Mouse (Mus musculus): ENCODE measurements around the gene Ggcx. TPM values are rescaled to one million over a fixed set of nuclear protein-coding genes. Genes with fewer than 3 reads are reported as not detected.

Ggcx gene
- polyA plus RNA-seq (2015; fragmentation: Nextera tagmentation; extraction: Ambion mirVana): 16.9 and 19.0 TPM in 2 replicates

DNA sequence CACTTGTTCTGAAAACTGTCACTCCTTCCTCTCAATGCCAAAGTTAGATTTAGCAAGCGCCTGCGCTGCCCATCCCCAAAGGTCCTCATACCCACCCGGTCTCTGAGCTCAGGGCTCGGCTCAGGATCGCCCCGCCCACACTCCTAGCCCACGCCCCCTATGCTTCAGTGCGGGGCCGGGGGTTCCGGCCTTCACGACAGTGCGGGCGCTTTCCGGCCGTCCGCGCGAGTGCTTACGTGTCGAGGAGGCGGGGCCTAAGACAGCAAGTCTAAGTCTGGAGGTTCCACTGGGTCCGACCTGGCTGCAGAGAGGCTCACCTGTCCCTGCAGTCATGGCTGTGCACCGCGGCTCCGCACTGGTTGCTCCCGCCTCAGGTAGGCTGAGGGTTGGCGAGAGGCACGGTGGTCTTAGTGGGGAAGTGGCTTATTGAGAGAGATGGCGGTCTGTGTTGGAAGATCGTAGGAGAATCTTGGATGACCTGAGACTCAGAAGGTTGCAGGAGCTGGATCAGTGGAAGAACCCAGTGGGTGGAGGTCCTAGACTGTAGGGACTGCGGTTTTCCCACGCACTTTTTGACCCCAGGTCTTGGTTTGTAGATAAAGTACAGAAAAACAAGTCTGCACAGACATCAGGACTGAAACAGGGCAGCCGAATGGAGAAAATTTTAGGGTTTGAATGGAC lies at the start of gene Ggcx:
Ggcx (plus strand) TSS at position 233 of the 681 bp plus-strand sequence.
- Histone ChIP-seq H3K9ac (peak within 1 kb of the TSS; percentile 66), H3K27me3 (replicated peaks) (no peaks in the 10 kb centered on the region), H3K27ac (peak within 1 kb of the TSS; percentile 66), H3K4me1 (peaks cover 29% of the 10 kb centered on the region), H3K36me3 (replicated peaks) (peaks cover 7% of the 10 kb centered on the region), H3K4me3 (peak within 1 kb of the TSS; percentile 56), H3K4me2 (peak within 1 kb of the TSS; percentile 77), H3K9me3 (no peaks in the 10 kb centered on the region)
- ATAC-seq (replicated peaks): peak; percentile 97
- 1% methylated on average over 33 of the region's 33 CpGs for WGBS

- no peak overlapping the region for H3K4me3 ChIP-seq
- H3K4me1 ChIP-seq: peaks cover 18% of the 10 kb centered on the region
- no peaks in the 10 kb centered on the region for H3K36me3 ChIP-seq (replicated peaks)
- H3K4me2 ChIP-seq: no peak overlapping the region
- H3K9ac ChIP-seq: no peak overlapping the region
- no peak overlapping the region for H3K27ac ChIP-seq
- WGBS: 72% methylated on average over 6 of the region's 6 CpGs
- H3K9me3 ChIP-seq: no peaks in the 10 kb centered on the region
- H3K27me3 ChIP-seq (replicated peaks): no peaks in the 10 kb centered on the region
- no peak for ATAC-seq (replicated peaks)
Observed at GRCm38 (mm10) chr6:72364985-72365384, 49.1 kb upstream of the Ggcx start.

DNA sequence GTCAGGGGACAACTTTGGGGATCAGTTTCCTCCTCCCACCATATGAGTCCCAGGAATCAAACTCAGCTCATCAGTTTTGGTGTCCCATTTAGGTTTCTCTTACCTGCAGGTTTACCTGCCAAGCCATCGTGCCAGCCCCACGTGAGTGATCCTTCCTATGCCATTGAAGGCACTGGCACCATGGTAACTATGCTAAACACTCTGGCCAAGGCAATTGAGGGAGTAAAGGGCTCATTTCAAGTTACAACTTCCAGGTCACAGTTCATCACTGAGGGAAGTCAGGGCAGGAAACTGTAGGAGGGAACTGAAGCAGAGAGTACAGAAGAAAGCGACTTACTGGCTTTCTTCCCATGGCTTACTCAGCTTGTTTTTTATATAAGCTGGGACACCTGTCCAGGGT lies 47.8 kb upstream of the Ggcx start:
- Histone ChIP-seq H3K36me3 (replicated peaks) (no peaks in the 10 kb centered on the region), H3K9me3 (no peaks in the 10 kb centered on the region), H3K27me3 (replicated peaks) (no peaks in the 10 kb centered on the region), H3K4me3 (no peak overlapping the region), H3K4me2 (no peak overlapping the region), H3K9ac (no peak overlapping the region), H3K27ac (no peak overlapping the region), H3K4me1 (peaks cover 9% of the 10 kb centered on the region)
- WGBS: 67% methylated on average over 3 of the region's 3 CpGs
- no peak for ATAC-seq (replicated peaks)

GRCm38 (mm10) chr6:72366844-72367443 lies 47.2 kb upstream of the Ggcx start, which contains the start of gene Rnf181:
TSS of gene Rnf181 (minus strand) at chr6:72366956.
- Histone ChIP-seq H3K36me3 (replicated peaks) (no peaks in the 10 kb centered on the region), H3K9ac (no peak within 1 kb of the TSS), H3K4me2 (no peak within 1 kb of the TSS), H3K4me3 (no peak within 1 kb of the TSS), H3K27me3 (replicated peaks) (no peaks in the 10 kb centered on the region), H3K9me3 (no peaks in the 10 kb centered on the region), H3K27ac (no peak within 1 kb of the TSS), H3K4me1 (peaks cover 4% of the 10 kb centered on the region)
- ATAC-seq (replicated peaks): no peak
- WGBS: 73% methylated on average over 4 of the region's 4 CpGs

GRCm38 (mm10) chr6:72367460-72367974 lies 46.6 kb upstream of the Ggcx start:
- ATAC-seq (replicated peaks): no peak
- Histone ChIP-seq H3K36me3 (replicated peaks) (no peaks in the 10 kb centered on the region), H3K4me1 (peaks cover 4% of the 10 kb centered on the region), H3K27ac (no peak overlapping the region), H3K9me3 (no peaks in the 10 kb centered on the region), H3K27me3 (replicated peaks) (no peaks in the 10 kb centered on the region), H3K4me3 (no peak overlapping the region), H3K9ac (no peak overlapping the region), H3K4me2 (no peak overlapping the region)
- WGBS: 72% methylated on average over 4 of the region's 4 CpGs

DNA sequence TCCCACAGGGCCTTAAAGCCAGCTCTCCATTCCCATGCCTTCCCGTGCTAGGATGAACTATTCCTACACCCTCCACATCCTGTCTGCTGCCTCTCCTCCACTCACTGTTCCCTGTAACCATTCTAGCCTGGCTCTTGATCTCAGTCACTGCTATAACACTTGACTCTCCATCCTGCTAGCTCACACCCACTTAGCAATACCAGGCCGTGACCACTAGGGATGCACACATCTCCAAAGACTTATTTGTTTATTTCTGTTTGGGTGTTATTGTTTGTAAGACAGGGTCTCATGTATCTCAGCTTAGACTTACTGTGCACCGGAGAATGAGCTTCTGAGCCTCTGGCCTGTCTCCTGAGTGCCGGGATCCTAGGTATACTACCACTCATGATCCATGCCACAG lies 44.6 kb upstream of the Ggcx start:
- no peaks in the 10 kb centered on the region for H3K36me3 ChIP-seq (replicated peaks)
- no peak for ATAC-seq (replicated peaks)
- 82% methylated on average over 4 of the region's 4 CpGs for WGBS
- no peak overlapping the region for H3K4me3 ChIP-seq
- H3K4me2 ChIP-seq: no peak overlapping the region
- no peak overlapping the region for H3K27ac ChIP-seq
- H3K9ac ChIP-seq: no peak overlapping the region
- H3K4me1 ChIP-seq: no peaks in the 10 kb centered on the region
- H3K27me3 ChIP-seq (replicated peaks): no peaks in the 10 kb centered on the region
- no peaks in the 10 kb centered on the region for H3K9me3 ChIP-seq

DNA sequence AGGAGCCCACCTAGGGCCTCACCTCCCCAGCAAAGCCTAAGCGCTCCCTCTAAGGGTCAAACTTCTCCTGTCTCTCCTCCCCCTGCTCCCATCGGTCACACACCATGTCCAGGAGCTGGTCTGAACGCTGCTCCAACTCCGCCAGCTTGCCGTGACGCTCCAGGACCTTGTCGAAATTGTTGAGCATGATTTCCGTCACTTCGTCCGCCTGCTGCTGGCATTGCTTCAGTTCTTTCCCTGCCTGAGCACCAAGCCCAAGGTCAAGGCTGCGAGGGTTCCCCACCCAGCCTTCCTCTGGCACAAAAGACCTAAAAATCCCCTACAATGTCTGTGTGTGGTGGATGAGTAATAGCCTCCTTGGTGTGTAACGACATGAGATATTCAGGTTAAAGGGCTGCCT lies 44.0 kb upstream of the Ggcx start:
- Histone ChIP-seq H3K4me3 (no peak overlapping the region), H3K27me3 (replicated peaks) (no peaks in the 10 kb centered on the region), H3K9ac (no peak overlapping the region), H3K9me3 (no peaks in the 10 kb centered on the region), H3K27ac (no peak overlapping the region), H3K4me1 (no peaks in the 10 kb centered on the region), H3K4me2 (no peak overlapping the region), H3K36me3 (replicated peaks) (no peaks in the 10 kb centered on the region)
- ATAC-seq (replicated peaks): no peak
- 84% methylated on average over 12 of the region's 12 CpGs for WGBS

DNA sequence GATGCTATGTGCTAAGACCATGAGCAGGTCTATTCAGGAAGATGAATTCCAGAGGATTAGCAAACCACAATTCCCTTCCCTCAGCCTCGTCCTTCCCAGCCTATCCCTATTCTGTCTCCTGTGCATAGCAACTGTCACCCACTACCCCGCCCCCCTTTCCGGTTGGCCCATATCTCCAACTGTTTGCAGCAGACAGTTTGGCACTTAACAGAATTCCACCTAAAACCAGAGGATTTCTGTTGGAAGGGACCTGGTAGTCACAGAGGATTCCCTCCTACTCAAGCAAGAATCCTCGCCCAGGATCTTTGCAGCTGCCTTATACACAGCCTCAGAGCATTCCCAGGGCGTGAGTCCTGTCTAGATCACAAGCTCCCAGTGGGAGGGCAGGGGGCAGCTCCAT lies 43.0 kb upstream of the Ggcx start:
- Histone ChIP-seq H3K4me3 (no peak overlapping the region), H3K27ac (no peak overlapping the region), H3K4me2 (no peak overlapping the region), H3K9me3 (no peaks in the 10 kb centered on the region), H3K9ac (no peak overlapping the region), H3K36me3 (replicated peaks) (no peaks in the 10 kb centered on the region), H3K4me1 (no peaks in the 10 kb centered on the region), H3K27me3 (replicated peaks) (no peaks in the 10 kb centered on the region)
- ATAC-seq (replicated peaks): no peak
- 39% methylated on average over 5 of the region's 5 CpGs for WGBS

DNA sequence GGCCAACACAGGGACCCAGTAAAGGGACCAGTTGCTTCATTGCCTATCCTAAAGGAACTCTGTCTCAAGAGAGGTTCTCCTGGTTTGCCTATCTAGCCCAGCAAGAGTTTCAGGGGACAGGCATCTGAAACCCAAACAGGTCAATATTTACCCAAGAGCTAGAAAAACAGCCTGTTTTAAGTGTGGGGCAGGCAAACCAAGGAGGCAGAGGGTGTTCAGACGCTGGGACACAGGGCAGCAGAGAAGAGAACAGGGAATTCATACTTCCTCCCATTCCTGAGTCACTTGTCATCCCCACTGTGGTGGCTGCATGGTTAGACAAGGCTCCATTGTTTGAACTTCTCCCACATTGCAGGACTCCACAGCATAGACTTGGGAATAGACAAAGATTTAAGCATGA lies 42.5 kb upstream of the Ggcx start:
- Histone ChIP-seq H3K9ac (no peak overlapping the region), H3K9me3 (no peaks in the 10 kb centered on the region), H3K4me1 (no peaks in the 10 kb centered on the region), H3K4me2 (no peak overlapping the region), H3K27ac (no peak overlapping the region), H3K4me3 (no peak overlapping the region), H3K27me3 (replicated peaks) (no peaks in the 10 kb centered on the region), H3K36me3 (replicated peaks) (no peaks in the 10 kb centered on the region)
- no peak for ATAC-seq (replicated peaks)
- WGBS: 38% methylated on average over 1 of the region's 1 CpGs

- no peaks in the 10 kb centered on the region for H3K27me3 ChIP-seq (replicated peaks)
- H3K36me3 ChIP-seq (replicated peaks): no peaks in the 10 kb centered on the region
- no peak for ATAC-seq (replicated peaks)
- H3K9me3 ChIP-seq: no peaks in the 10 kb centered on the region
- H3K4me2 ChIP-seq: no peak overlapping the region
- H3K27ac ChIP-seq: no peak overlapping the region
- H3K4me3 ChIP-seq: no peak overlapping the region
- H3K9ac ChIP-seq: no peak overlapping the region
- WGBS: 82% methylated on average over 4 of the region's 4 CpGs
- H3K4me1 ChIP-seq: no peaks in the 10 kb centered on the region
Observed at GRCm38 (mm10) chr6:72373184-72373583, 40.9 kb upstream of the Ggcx start.

DNA sequence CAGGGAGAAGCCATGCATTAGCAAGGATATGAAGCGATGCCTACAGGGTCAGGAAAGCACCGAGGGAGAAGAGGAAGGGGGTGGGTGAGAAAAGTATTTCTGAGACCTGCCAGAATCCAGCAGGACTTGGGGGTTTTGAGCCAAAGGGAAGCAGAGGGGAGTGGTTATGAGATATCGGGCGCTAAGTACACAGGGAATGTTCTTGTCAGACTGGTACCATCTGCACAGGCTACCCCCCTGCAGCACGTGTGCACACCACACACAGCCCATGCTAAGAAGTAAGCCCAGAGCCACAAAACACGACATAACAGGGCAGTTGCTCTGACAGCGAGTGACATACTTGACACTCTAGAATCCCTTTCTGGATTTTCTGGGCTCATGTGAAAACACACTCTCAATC lies 39.9 kb upstream of the Ggcx start:
- Histone ChIP-seq H3K9me3 (no peaks in the 10 kb centered on the region), H3K4me1 (no peaks in the 10 kb centered on the region), H3K9ac (no peak overlapping the region), H3K4me2 (no peak overlapping the region), H3K27me3 (replicated peaks) (peaks cover 9% of the 10 kb centered on the region), H3K27ac (no peak overlapping the region), H3K36me3 (replicated peaks) (no peaks in the 10 kb centered on the region), H3K4me3 (no peak overlapping the region)
- 68% methylated on average over 7 of the region's 7 CpGs for WGBS
- ATAC-seq (replicated peaks): no peak

DNA sequence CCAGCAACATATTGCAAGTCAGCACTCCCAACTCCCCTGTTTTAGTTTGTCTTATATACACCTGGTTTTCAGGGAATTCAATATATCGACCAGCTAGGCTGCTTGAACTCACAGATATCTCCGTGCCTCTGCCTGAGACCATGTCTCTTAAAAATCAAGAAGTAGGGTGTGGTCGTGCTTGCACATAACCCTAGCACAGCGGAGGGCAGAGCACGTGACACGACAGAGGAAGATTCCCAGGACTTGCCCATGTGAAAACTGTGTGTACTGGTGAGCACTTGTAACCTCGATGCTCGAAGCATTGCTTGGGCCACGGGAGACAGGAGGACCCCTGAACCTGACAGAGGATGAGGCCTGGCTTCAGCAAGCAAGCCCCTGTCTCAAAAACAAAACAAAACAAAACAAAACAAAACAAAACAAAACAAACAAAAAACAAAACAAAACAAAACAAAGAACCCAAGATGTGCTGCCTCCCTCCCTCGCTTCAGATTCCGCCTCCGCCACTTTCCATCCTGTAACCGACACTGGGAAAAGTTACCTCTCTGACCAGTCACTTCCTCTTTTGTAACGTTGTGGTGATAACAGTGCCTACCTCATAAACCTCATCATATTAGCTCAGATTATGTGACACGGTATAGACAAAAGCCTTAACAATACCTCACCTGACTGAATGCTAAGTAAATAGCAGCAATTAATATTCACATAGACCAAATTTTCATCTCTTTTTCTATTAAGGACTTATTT lies 39.1 kb upstream of the Ggcx start:
- Histone ChIP-seq H3K9me3 (no peaks in the 10 kb centered on the region), H3K4me1 (peaks cover under 1% of the 10 kb centered on the region)
- no peak for ATAC-seq (replicated peaks)

More for the DNA sequence above, 39.1 kb upstream of the Ggcx start:
- Histone ChIP-seq H3K9ac (no peak overlapping the region), H3K4me2 (no peak overlapping the region), H3K27me3 (replicated peaks) (peaks cover 17% of the 10 kb centered on the region), H3K27ac (no peak overlapping the region), H3K36me3 (replicated peaks) (no peaks in the 10 kb centered on the region), H3K4me3 (no peak overlapping the region)
- WGBS: 90% methylated on average over 15 of the region's 15 CpGs

Data from midbrain, embryonic 15.5 days (tissue).